ENCODE assay signal across 8 mouse cellular contexts in genomic region chr17:24745526-24746497, GRCm38 (mm10). TPM values are rescaled to one million over a fixed set of nuclear protein-coding genes. Genes with fewer than 3 reads are reported as not detected.
A peak's percentile ranks its signal among the peaks of the same experiment; 100 is the strongest.
DNase-seq lines count a peak whose midpoint lies in the region; ATAC-seq and TF ChIP-seq lines count a peak whose summit lies in the region.

No protein-coding gene starts in this region.

- no peaks in the 10 kb centered on the region for H3K4me1 ChIP-seq in cortical plate, adult 2 months (ENCODE audit: control insufficient read depth, insufficient read depth, low read length)
- 0 out of 2 replicates have a peak, but pooled peaks cover 7% of the 10 kb centered on the region for H3K4me1 ChIP-seq in intestine, embryonic 15.5 days (replicated peaks)
- no peaks in the 10 kb centered on the region for H3K4me1 ChIP-seq in midbrain, embryonic 10.5 days

- no peak overlapping the region for H3K4me2 ChIP-seq in intestine, embryonic 15.5 days (replicated peaks)

- H3K9me3 ChIP-seq in intestine, embryonic 15.5 days = no peaks in the 10 kb centered on the region
- H3K9me3 ChIP-seq in midbrain, embryonic 10.5 days (replicated peaks) = no peaks in the 10 kb centered on the region

- peaks cover 11% of the 10 kb centered on the region for H3K27me3 ChIP-seq in intestine, embryonic 15.5 days (replicated peaks)
- peaks cover 27% of the 10 kb centered on the region for H3K27me3 ChIP-seq in midbrain, embryonic 10.5 days (ENCODE audit: low read depth, poor library complexity, severe bottlenecking)

- TF ChIP-seq POLR2A in cortical plate, adult 2 months (IDR thresholded peaks at IDR 0.05; ENCODE audit: extremely low read depth, insufficient read depth, low read length) = no peak

- 20% methylated on average over 7 of the region's 7 CpGs for WGBS in intestine, embryonic 15.5 days
- 19% methylated on average over 7 of the region's 7 CpGs for WGBS in midbrain, embryonic 10.5 days

- no peak overlapping the region for H3K9ac ChIP-seq in intestine, embryonic 15.5 days

- intact Hi-C loops in left cerebral cortex, postnatal 14 days (cut with DNase I) = loop anchor here (2.0 to 5.0 kb wide), 2 partner anchors 73 to 136 kb away; no protein-coding TSS in a partner anchor

- peak; percentile 98 for TF ChIP-seq CTCF in cortical plate, adult 2 months (IDR thresholded peaks at IDR 0.05; ENCODE audit: extremely low read depth, insufficient read depth, low read length)

- peak; percentile 95 for DNase-seq in adipocyte (ENCODE audit: low spot score)
- DNase-seq in gastrocnemius, postnatal 10 days = peak; percentile 80
- DNase-seq in left cerebral cortex, postnatal 14 days (ENCODE audit: low spot score in 2 of 2) = peak; percentile 91
- peak; percentile 77 for DNase-seq in midbrain, embryonic 10.5 days (ENCODE audit: low spot score)
- peak; percentile 71 to 74 for DNase-seq in right cerebral cortex, postnatal 36 days (ENCODE audit: low spot score in 2 of 2)
- DNase-seq in yolk sac, embryonic 10.5 days (ENCODE audit: low spot score) = peak; percentile 66

- ATAC-seq in intestine, embryonic 15.5 days = peak; percentile 83

- 0 out of 2 replicates have a peak, but pooled peaks cover 6% of the 10 kb centered on the region for H3K36me3 ChIP-seq in intestine, embryonic 15.5 days
- H3K36me3 ChIP-seq in midbrain, embryonic 10.5 days = no peaks in the 10 kb centered on the region

- H3K4me3 ChIP-seq in cortical plate, adult 2 months (ENCODE audit: insufficient read depth, low read length) = no peak overlapping the region
- no peak overlapping the region for H3K4me3 ChIP-seq in intestine, embryonic 15.5 days (replicated peaks)
- H3K4me3 ChIP-seq in midbrain, embryonic 10.5 days = no peak overlapping the region

- no peak overlapping the region for H3K27ac ChIP-seq in cortical plate, adult 2 months (ENCODE audit: insufficient read depth, low read length)
- H3K27ac ChIP-seq in intestine, embryonic 15.5 days = no peak overlapping the region
- no peak overlapping the region for H3K27ac ChIP-seq in midbrain, embryonic 10.5 days (replicated peaks)

RNA-seq across cellular contexts. Expression of gene Hs3st6, which starts 7.0 kb away (rescaled TPM):
- 0.29 and 0.44 TPM in 2 replicates for polyA plus RNA-seq in cortical plate, adult 2 months (2012; rRNA removed)
- under 1 TPM in 1 of 2 experiments, not detected in 1; 0.32 TPM for total RNA-seq in gastrocnemius, postnatal 10 days (2021)
- polyA plus RNA-seq in intestine, embryonic 15.5 days (2015; fragmentation: Nextera tagmentation; extraction: Ambion mirVana) = 0.78 and 0.81 TPM in 2 replicates
- under 1 TPM; 0.31 to 0.59 TPM for total RNA-seq in left cerebral cortex, postnatal 14 days (2021)
- 0.43 and 0.51 TPM in 2 replicates for polyA plus RNA-seq in midbrain, embryonic 10.5 days (2016; fragmentation: Nextera tagmentation; extraction: Ambion mirVana)

RNA-seq across cellular contexts. Expression of gene Msrb1, which starts 9.4 kb away (rescaled TPM):
- polyA plus RNA-seq in cortical plate, adult 2 months (2012; rRNA removed) = 47.3 and 53.0 TPM in 2 replicates
- total RNA-seq in gastrocnemius, postnatal 10 days (2021) = 100 to 1,000 TPM; 127 to 132 TPM
- polyA plus RNA-seq in intestine, embryonic 15.5 days (2015; fragmentation: Nextera tagmentation; extraction: Ambion mirVana) = 32.4 and 33.9 TPM in 2 replicates
- total RNA-seq in left cerebral cortex, postnatal 14 days (2021) = 10 to 100 TPM; 38.4 to 38.7 TPM
- 19.2 and 20.5 TPM in 2 replicates for polyA plus RNA-seq in midbrain, embryonic 10.5 days (2016; fragmentation: Nextera tagmentation; extraction: Ambion mirVana)

RNA-seq across cellular contexts. Expression of gene Rpl3l, which starts 18.2 kb away (rescaled TPM):
- polyA plus RNA-seq in cortical plate, adult 2 months (2012; rRNA removed) = 0.48 and 0.57 TPM in 2 replicates
- 100 to 1,000 TPM; 593 to 752 TPM for total RNA-seq in gastrocnemius, postnatal 10 days (2021)
- polyA plus RNA-seq in intestine, embryonic 15.5 days (2015; fragmentation: Nextera tagmentation; extraction: Ambion mirVana) = not detected in 2 replicates
- under 1 TPM; 0.35 to 0.38 TPM for total RNA-seq in left cerebral cortex, postnatal 14 days (2021)
- polyA plus RNA-seq in midbrain, embryonic 10.5 days (2016; fragmentation: Nextera tagmentation; extraction: Ambion mirVana) = not detected in 2 replicates

RNA-seq across cellular contexts. Expression of gene Ndufb10, which starts 21.5 kb away (rescaled TPM):
- polyA plus RNA-seq in cortical plate, adult 2 months (2012; rRNA removed) = 428 and 431 TPM in 2 replicates
- total RNA-seq in gastrocnemius, postnatal 10 days (2021) = 100 to 1,000 TPM; 400 to 516 TPM
- polyA plus RNA-seq in intestine, embryonic 15.5 days (2015; fragmentation: Nextera tagmentation; extraction: Ambion mirVana) = 303 and 319 TPM in 2 replicates
- total RNA-seq in left cerebral cortex, postnatal 14 days (2021) = 100 to 1,000 TPM; 184 to 189 TPM
- polyA plus RNA-seq in midbrain, embryonic 10.5 days (2016; fragmentation: Nextera tagmentation; extraction: Ambion mirVana) = 206 and 214 TPM in 2 replicates

RNA-seq across cellular contexts. Expression of gene Rps2, which starts 27.9 kb away (rescaled TPM):
- 980 and 1,011 TPM in 2 replicates for polyA plus RNA-seq in cortical plate, adult 2 months (2012; rRNA removed)
- 100 to 1,000 TPM; 732 to 736 TPM for total RNA-seq in gastrocnemius, postnatal 10 days (2021)
- 1,514 and 1,667 TPM in 2 replicates for polyA plus RNA-seq in intestine, embryonic 15.5 days (2015; fragmentation: Nextera tagmentation; extraction: Ambion mirVana)
- total RNA-seq in left cerebral cortex, postnatal 14 days (2021) = 100 to 1,000 TPM; 492 to 494 TPM
- polyA plus RNA-seq in midbrain, embryonic 10.5 days (2016; fragmentation: Nextera tagmentation; extraction: Ambion mirVana) = 1,457 and 1,841 TPM in 2 replicates
